Mouse (Mus musculus) gastrocnemius, adult 2 months (tissue): ENCODE measurements around the gene Ets1. TPM values are rescaled to one million over a fixed set of nuclear protein-coding genes. Genes with fewer than 3 reads are reported as not detected.

ENCODE experiments used
- DNase-seq: peaks from one replicate; pipeline ENCODE4 v3.0.0; 2022
- H3K27ac ChIP-seq: fragments of 200-600 bp; 2 replicates; pipeline ENCODE4 v1.8.1; 2022; ENCODE audit warnings: mild to moderate bottlenecking
- H3K4me3 ChIP-seq: fragments of 200-600 bp; 2 replicates; pipeline ENCODE4 v1.8.1; 2022; ENCODE audit warnings: mild to moderate bottlenecking, moderate library complexity
- CTCF ChIP-seq: fragments of 200-600 bp; IDR thresholded peaks from 2 replicates; pipeline ENCODE4 v1.8.1; 2022; ENCODE audit warnings: antibody characterized with exemption, mild to moderate bottlenecking, moderate library complexity
- intact Hi-C: fragments of 180-260 bp; cut with DNase I; formaldehyde crosslinking; loops from one replicate; pipeline ENCODE4 v1.15.1; 2025
- total RNA-seq, 2 experiments: library from RNA; stranded (reverse); gene quantifications; 2 replicates each; pipeline ENCODE4 v1.2.3; 2021

Ets1 gene
- total RNA-seq, 2 experiments from 2014 or later, result 11.6 to 11.7 TPM

GRCm38 (mm10) chr9:32741681-32742080, 105.7 kb downstream of the Ets1 start:
- intact Hi-C loops, result loop anchor here (5.0 kb wide), 1 partner anchor 149 kb away; no protein-coding TSS in a partner anchor
- no peak for TF ChIP-seq CTCF
- H3K27ac ChIP-seq, result no peak overlapping the region

GRCm38 (mm10) chr9:32743157-32743556, 107.1 kb downstream of the Ets1 start:
- no peak for TF ChIP-seq CTCF
- peak overlapping the region; percentile 43 for H3K27ac ChIP-seq
- intact Hi-C loops, result loop anchor here (5.0 kb wide), 1 partner anchor 151 kb away; no protein-coding TSS in a partner anchor

More at GRCm38 (mm10) chr9:32741681-32742080, 105.7 kb downstream of the Ets1 start:
- DNase-seq, result no peak
- no peak overlapping the region for H3K4me3 ChIP-seq

GRCm38 (mm10) chr9:32743642-32744161, 107.7 kb downstream of the Ets1 start:
- Histone ChIP-seq H3K4me3 (no peak overlapping the region), H3K27ac (peak overlapping the region; percentile 43)
- no peak for TF ChIP-seq CTCF
- intact Hi-C loops, result loop anchor here (5.0 kb wide), 1 partner anchor 151 kb away; no protein-coding TSS in a partner anchor
- DNase-seq, result no peak

More at GRCm38 (mm10) chr9:32743157-32743556, 107.1 kb downstream of the Ets1 start:
- H3K4me3 ChIP-seq, result 0 out of 2 replicates have a peak overlapping the region, but pooled peaks have one; percentile 4
- DNase-seq, result no peak

- Histone ChIP-seq H3K4me3 (no peak overlapping the region), H3K27ac (peak overlapping the region; percentile 43; the same call in 1 of the 2 replicates)
- intact Hi-C loops, result loop anchor here (5.0 kb wide), 1 partner anchor 152 kb away; no protein-coding TSS in a partner anchor
- no peak for TF ChIP-seq CTCF
- no peak for DNase-seq
These were observed 108.3 kb downstream of the Ets1 start for GRCm38 (mm10) chr9:32744288-32744687.

- intact Hi-C loops, result no loop called here
- H3K27ac ChIP-seq, result peak overlapping the region; percentile 43; the same call in 1 of the 2 replicates
These were observed 109.2 kb downstream of the Ets1 start for GRCm38 (mm10) chr9:32745079-32745763.

GRCm38 (mm10) chr9:32745998-32746397, 110.0 kb downstream of the Ets1 start:
- TF ChIP-seq CTCF, result no peak
- no peak for DNase-seq
- H3K4me3 ChIP-seq, result no peak overlapping the region
- peak overlapping the region; percentile 31 for H3K27ac ChIP-seq
- intact Hi-C loops, result no loop called here

More at GRCm38 (mm10) chr9:32745079-32745763, 109.2 kb downstream of the Ets1 start:
- no peak for DNase-seq
- H3K4me3 ChIP-seq, result no peak overlapping the region
- TF ChIP-seq CTCF, result no peak

- Histone ChIP-seq H3K27ac (no peak overlapping the region), H3K4me3 (no peak overlapping the region)
- no peak for TF ChIP-seq CTCF
- DNase-seq, result no peak
- intact Hi-C loops, result no loop called here
These were observed 110.6 kb downstream of the Ets1 start for GRCm38 (mm10) chr9:32746615-32747014.

GRCm38 (mm10) chr9:32747624-32748023, 111.6 kb downstream of the Ets1 start:
- DNase-seq, result no peak
- intact Hi-C loops, result no loop called here
- peak overlapping the region; percentile 31; the same call in 1 of the 2 replicates for H3K27ac ChIP-seq
- TF ChIP-seq CTCF, result no peak
- no peak overlapping the region for H3K4me3 ChIP-seq

GRCm38 (mm10) chr9:32748552-32748951, 112.5 kb downstream of the Ets1 start:
- TF ChIP-seq CTCF, result no peak
- H3K27ac ChIP-seq, result no peak overlapping the region
- DNase-seq, result no peak
- intact Hi-C loops, result no loop called here
- no peak overlapping the region for H3K4me3 ChIP-seq

- intact Hi-C loops, result no loop called here
- no peak for DNase-seq
- Histone ChIP-seq H3K27ac (peak overlapping the region; percentile 38), H3K4me3 (no peak overlapping the region)
- no peak for TF ChIP-seq CTCF
These were observed 113.9 kb downstream of the Ets1 start for GRCm38 (mm10) chr9:32749721-32750480.

GRCm38 (mm10) chr9:32752602-32753001, 116.6 kb downstream of the Ets1 start:
- no peak for TF ChIP-seq CTCF
- DNase-seq, result no peak
- no peak overlapping the region for H3K4me3 ChIP-seq
- intact Hi-C loops, result no loop called here
- 0 out of 2 replicates have a peak overlapping the region, but pooled peaks have one; percentile 4 for H3K27ac ChIP-seq

GRCm38 (mm10) chr9:32754311-32754710, 118.3 kb downstream of the Ets1 start:
- intact Hi-C loops, result no loop called here
- Histone ChIP-seq H3K27ac (no peak overlapping the region), H3K4me3 (no peak overlapping the region)
- no peak for DNase-seq
- no peak for TF ChIP-seq CTCF

- no peak for DNase-seq
- TF ChIP-seq CTCF, result no peak
- Histone ChIP-seq H3K27ac (no peak overlapping the region), H3K4me3 (no peak overlapping the region)
- intact Hi-C loops, result no loop called here
These were observed 120.0 kb downstream of the Ets1 start for GRCm38 (mm10) chr9:32756002-32756401.
